ENCODE assay signal across 9 mouse cellular contexts in genomic region chr10:39240178-39240791, GRCm38 (mm10).
DNase-seq lines count a peak whose midpoint lies in the region; ATAC-seq lines count a peak whose summit lies in the region.
"Had no signal": no experiment of that assay in that cellular context is flagged by ENCODE, and none has a peak within 500 bp of the region (broad histone marks: within the 10 kb centered on the region; RNA-seq: fewer than 3 reads in every experiment).

No protein-coding gene starts in this region.

- peak overlapping the region; percentile 25; the same call in 1 of the 2 replicates for H3K4me2 ChIP-seq in lung, embryonic 15.5 days
- 0 out of 2 replicates have a peak overlapping the region, but pooled peaks have one; percentile 1 for H3K4me2 ChIP-seq in hindbrain, embryonic 11.5 days (replicated peaks; ENCODE audit: low read depth, low read length)
- peak overlapping the region; percentile 24; the same call in 1 of the 2 replicates for H3K4me2 ChIP-seq in liver, embryonic 16.5 days (ENCODE audit: low read depth, low read length)
- peak overlapping the region; percentile 39 for H3K4me2 ChIP-seq in stomach, embryonic 16.5 days (ENCODE audit: low read depth, low read length)

- WGBS in lung, embryonic 15.5 days, result 46% methylated on average over 11 of the region's 11 CpGs
- 39% methylated on average over 11 of the region's 11 CpGs for WGBS in hindbrain, embryonic 11.5 days
- WGBS in liver, embryonic 16.5 days (ENCODE audit: insufficient replicate concordance), result 44% methylated on average over 11 of the region's 11 CpGs
- 50% methylated on average over 11 of the region's 11 CpGs for WGBS in stomach, embryonic 16.5 days

- H3K4me1 ChIP-seq in lung, embryonic 15.5 days, result peaks cover 22% of the 10 kb centered on the region; the same call in 1 of the 2 replicates
- H3K4me1 ChIP-seq in hindbrain, embryonic 11.5 days (replicated peaks; ENCODE audit: control insufficient read depth, insufficient read depth, low read length), result 0 out of 2 replicates have a peak, but pooled peaks cover 2% of the 10 kb centered on the region
- H3K4me1 ChIP-seq in liver, embryonic 16.5 days (ENCODE audit: control insufficient read depth, low read depth, low read length), result no peaks in the 10 kb centered on the region; the same call in 1 of the 2 replicates
- peaks cover 3% of the 10 kb centered on the region; the same call in 1 of the 2 replicates for H3K4me1 ChIP-seq in stomach, embryonic 16.5 days (ENCODE audit: control insufficient read depth, insufficient read depth, low read length)

- H3K27me3 ChIP-seq in lung, embryonic 15.5 days, result no peaks in the 10 kb centered on the region
- H3K27me3 ChIP-seq in hindbrain, embryonic 11.5 days (ENCODE audit: control insufficient read depth, insufficient read depth, low read length), result no peaks in the 10 kb centered on the region
- H3K27me3 ChIP-seq in liver, embryonic 16.5 days (ENCODE audit: control insufficient read depth, insufficient read depth, low read depth, low read length), result no peaks in the 10 kb centered on the region
- H3K27me3 ChIP-seq in stomach, embryonic 16.5 days (ENCODE audit: control insufficient read depth, insufficient read depth, low read length), result no peaks in the 10 kb centered on the region

- no peak overlapping the region for H3K27ac ChIP-seq in lung, embryonic 15.5 days
- no peak overlapping the region for H3K27ac ChIP-seq in hindbrain, embryonic 11.5 days (ENCODE audit: low read depth, low read length)
- no peak overlapping the region for H3K27ac ChIP-seq in liver, embryonic 16.5 days (ENCODE audit: low read length)
- H3K27ac ChIP-seq in stomach, embryonic 16.5 days (ENCODE audit: low read length), result no peak overlapping the region
- H3K27ac ChIP-seq: macrophage had no signal

- no peaks in the 10 kb centered on the region for H3K36me3 ChIP-seq in lung, embryonic 15.5 days
- H3K36me3 ChIP-seq in hindbrain, embryonic 11.5 days (ENCODE audit: control insufficient read depth, insufficient read depth, low read length), result no peaks in the 10 kb centered on the region
- no peaks in the 10 kb centered on the region for H3K36me3 ChIP-seq in liver, embryonic 16.5 days (ENCODE audit: control insufficient read depth, insufficient read depth)
- no peaks in the 10 kb centered on the region for H3K36me3 ChIP-seq in stomach, embryonic 16.5 days (ENCODE audit: control insufficient read depth, insufficient read depth, low read length)

- DNase-seq in lung, postnatal 36 days, result no peak
- DNase-seq in hindbrain, embryonic 11.5 days (ENCODE audit: low spot score), result no peak
- no peak for DNase-seq in urinary bladder, postnatal 25 days (ENCODE audit: low spot score)
- DNase-seq in left cerebral cortex, adult 9 months (ENCODE audit: low spot score in 2 of 2), result no peak

- ATAC-seq in lung, embryonic 15.5 days (ENCODE audit: borderline replicate concordance, extremely low read depth, low FRiP score, low TSS enrichment), result no peak
- peak; percentile 70 for ATAC-seq in hindbrain, embryonic 11.5 days (ENCODE audit: low FRiP score)
- ATAC-seq in liver, embryonic 16.5 days (ENCODE audit: low read depth), result no peak
- no peak for ATAC-seq in stomach, embryonic 16.5 days (ENCODE audit: insufficient read depth, low FRiP score)
- ATAC-seq in granulocyte monocyte progenitor cell, adult 5-6 weeks (replicated peaks; ENCODE audit: poor library complexity, severe bottlenecking), result no peak

- no peak overlapping the region for H3K9ac ChIP-seq in lung, embryonic 15.5 days
- H3K9ac ChIP-seq in hindbrain, embryonic 11.5 days (ENCODE audit: low read depth, low read length), result no peak overlapping the region
- H3K9ac ChIP-seq in liver, embryonic 16.5 days (ENCODE audit: low read depth, low read length), result no peak overlapping the region
- peak overlapping the region; percentile 55 for H3K9ac ChIP-seq in stomach, embryonic 16.5 days (ENCODE audit: low read length)

- H3K9me3 ChIP-seq in lung, embryonic 15.5 days, result no peaks in the 10 kb centered on the region
- no peaks in the 10 kb centered on the region for H3K9me3 ChIP-seq in hindbrain, embryonic 11.5 days (ENCODE audit: control insufficient read depth, low read length)
- H3K9me3 ChIP-seq in liver, embryonic 16.5 days (replicated peaks; ENCODE audit: control insufficient read depth, low read length), result no peaks in the 10 kb centered on the region
- H3K9me3 ChIP-seq in stomach, embryonic 16.5 days (replicated peaks; ENCODE audit: control insufficient read depth, low read length), result no peaks in the 10 kb centered on the region

- no peak overlapping the region for H3K4me3 ChIP-seq in lung, embryonic 15.5 days
- no peak overlapping the region for H3K4me3 ChIP-seq in hindbrain, embryonic 11.5 days (ENCODE audit: low read depth, low read length)
- no peak overlapping the region for H3K4me3 ChIP-seq in liver, embryonic 16.5 days (ENCODE audit: low read depth, low read length)
- no peak overlapping the region for H3K4me3 ChIP-seq in stomach, embryonic 16.5 days (replicated peaks; ENCODE audit: low read length)
